Mouse (Mus musculus) erythroblast, adult 5-6 weeks (primary cell): Measurements from ENCODE around the gene Soga1. TPM values are rescaled to one million over a fixed set of nuclear protein-coding genes. Genes with fewer than 3 reads are reported as not detected.

Source experiments
- ATAC-seq: replicated peaks from 2 replicates; pipeline ENCODE4 v1.8.0; 2016; ENCODE audit warnings: moderate number of reproducible peaks, mild to moderate bottlenecking, moderate TSS enrichment, inconsistent platforms; ENCODE audit not compliant: poor library complexity, low FRiP score, severe bottlenecking
- total RNA-seq, 2 experiments: library from RNA; stranded (forward) in 1 of 2; stranded (reverse) in 1 of 2; fragments of 150-400 nt in 1 of 2; fragments of 200-764, 138-1000 nt in 1 of 2; gene quantifications; 2 replicates each; pipeline versions ENCODE4 v1.2.3 to v1.2.4; 2015 to 2017; ENCODE audit warnings: low replicate concordance in 2 of 2

Gene Soga1
- total RNA-seq, 2 experiments from 2014 or later, result 1.1 to 1.3 TPM

- ATAC-seq, result no peak
These were observed 13.2 kb downstream of the Soga1 start for GRCm38 (mm10) chr2:157065879-157066226.

- ATAC-seq, result no peak
These were observed 13.8 kb downstream of the Soga1 start for GRCm38 (mm10) chr2:157064978-157065878.

- ATAC-seq, result no peak
These were observed 14.9 kb downstream of the Soga1 start for GRCm38 (mm10) chr2:157064136-157064535.

- ATAC-seq, result no peak
These were observed 15.8 kb downstream of the Soga1 start for GRCm38 (mm10) chr2:157063241-157063700.

GRCm38 (mm10) chr2:157060557-157061305, 18.3 kb downstream of the Soga1 start:
- ATAC-seq, result no peak

GRCm38 (mm10) chr2:157060037-157060436, 19.0 kb downstream of the Soga1 start:
- ATAC-seq, result no peak

- ATAC-seq, result no peak
These were observed 19.9 kb downstream of the Soga1 start for GRCm38 (mm10) chr2:157059166-157059565.

- no peak for ATAC-seq
These were observed 20.6 kb downstream of the Soga1 start for GRCm38 (mm10) chr2:157058342-157058998.

- no peak for ATAC-seq
These were observed 21.3 kb downstream of the Soga1 start for GRCm38 (mm10) chr2:157057758-157058157.

- ATAC-seq, result no peak
These were observed 21.9 kb downstream of the Soga1 start for GRCm38 (mm10) chr2:157057186-157057585.

GRCm38 (mm10) chr2:157055721-157056120, 23.3 kb downstream of the Soga1 start:
- no peak for ATAC-seq

GRCm38 (mm10) chr2:157054816-157055215, 24.2 kb downstream of the Soga1 start:
- no peak for ATAC-seq

- ATAC-seq, result no peak
These were observed 24.8 kb downstream of the Soga1 start for GRCm38 (mm10) chr2:157054297-157054696.

- ATAC-seq, result no peak
These were observed 25.3 kb downstream of the Soga1 start for GRCm38 (mm10) chr2:157053787-157054186.

GRCm38 (mm10) chr2:157053124-157053523, 25.9 kb downstream of the Soga1 start:
- ATAC-seq, result no peak

- no peak for ATAC-seq
These were observed 26.6 kb downstream of the Soga1 start for GRCm38 (mm10) chr2:157052448-157052847.

GRCm38 (mm10) chr2:157049831-157050243, 29.2 kb downstream of the Soga1 start:
- ATAC-seq, result no peak

- no peak for ATAC-seq
These were observed 30.5 kb downstream of the Soga1 start for GRCm38 (mm10) chr2:157048395-157049181.

GRCm38 (mm10) chr2:157046956-157047355, 32.1 kb downstream of the Soga1 start:
- ATAC-seq, result no peak

- ATAC-seq, result no peak
These were observed 33.1 kb downstream of the Soga1 start for GRCm38 (mm10) chr2:157045932-157046331.
